Mouse (Mus musculus) testis, adult 2 months (tissue): Measurements from ENCODE around the gene Ubap2l.

Source experiments
- CTCF ChIP-seq: fragments of 200-500 bp; IDR thresholded peaks from 2 replicates; pipeline ENCODE4 v1.5.1; 2012; ENCODE audit warnings: low read depth, mild to moderate bottlenecking, inconsistent platforms, low read length, moderate library complexity; ENCODE audit not compliant: control insufficient read depth, insufficient read depth, insufficient replicate concordance
- POLR2A ChIP-seq: fragments of 200-500 bp; IDR thresholded peaks from 2 replicates; pipeline ENCODE4 v1.6.1; 2012; ENCODE audit warnings: low read depth, mild to moderate bottlenecking, inconsistent platforms, low read length, moderate library complexity; ENCODE audit not compliant: control insufficient read depth

- TF ChIP-seq CTCF, result no peak
- TF ChIP-seq POLR2A, result no peak
Observed at GRCm38 (mm10) chr3:90067851-90068250, 15.4 kb upstream of the Ubap2l start.
